20 mouse cellular contexts compared by ENCODE assay signal in genomic region chr10:52577383-52577782, GRCm38 (mm10).
DNase-seq lines count a peak whose midpoint lies in the region; ATAC-seq and TF ChIP-seq lines count a peak whose summit lies in the region.
"Had no signal": no experiment of that assay in that cellular context is flagged by ENCODE, and none has a peak within 500 bp of the region (broad histone marks: within the 10 kb centered on the region; RNA-seq: fewer than 3 reads in every experiment).

No protein-coding gene starts in this region.

- no peak for TF ChIP-seq CTCF in brain, embryonic 14.5 days (IDR thresholded peaks at IDR 0.05; ENCODE audit: borderline replicate concordance, extremely low read depth, insufficient read depth, insufficient read length)

- no peaks in the 10 kb centered on the region for H3K27me3 ChIP-seq in forebrain, embryonic 12.5 days
- no peaks in the 10 kb centered on the region for H3K27me3 ChIP-seq in hindbrain, embryonic 13.5 days
- no peaks in the 10 kb centered on the region for H3K27me3 ChIP-seq in midbrain, embryonic 14.5 days (ENCODE audit: control insufficient read depth, insufficient read depth, low read length)
- H3K27me3 ChIP-seq: embryonic facial prominence, embryonic 15.5 days; heart, embryonic 15.5 days; neural tube, embryonic 12.5 days had no signal

- intact Hi-C loops in heart, postnatal 36 days (cut with DNase I): no loop called here

- ATAC-seq in forebrain, embryonic 12.5 days (ENCODE audit: low FRiP score): peak; percentile 59; the same call in 1 of the 2 replicates
- ATAC-seq in hindbrain, embryonic 13.5 days (ENCODE audit: low FRiP score): peak; percentile 28; the same call in 1 of the 2 replicates
- ATAC-seq in midbrain, embryonic 14.5 days (ENCODE audit: low FRiP score, low TSS enrichment): peak; percentile 32
- ATAC-seq: intestine, embryonic 16.5 days had no signal

- H3K4me2 ChIP-seq in forebrain, embryonic 12.5 days: no peak overlapping the region
- H3K4me2 ChIP-seq in hindbrain, embryonic 13.5 days: no peak overlapping the region
- 0 out of 2 replicates have a peak overlapping the region, but pooled peaks have one; percentile 11 for H3K4me2 ChIP-seq in midbrain, embryonic 14.5 days (ENCODE audit: low read length)
- H3K4me2 ChIP-seq: embryonic facial prominence, embryonic 15.5 days; heart, embryonic 15.5 days; neural tube, embryonic 12.5 days had no signal

- H3K9ac ChIP-seq in forebrain, embryonic 12.5 days: no peak overlapping the region
- no peak overlapping the region for H3K9ac ChIP-seq in hindbrain, embryonic 13.5 days
- H3K9ac ChIP-seq in midbrain, embryonic 14.5 days (replicated peaks; ENCODE audit: low read length): no peak overlapping the region
- H3K9ac ChIP-seq: embryonic facial prominence, embryonic 15.5 days; heart, embryonic 15.5 days; neural tube, embryonic 12.5 days had no signal

- no peak for TF ChIP-seq POLR2A in brain, embryonic 14.5 days (IDR thresholded peaks at IDR 0.05; ENCODE audit: borderline replicate concordance, extremely low read depth, insufficient read depth, insufficient read length, poor library complexity, severe bottlenecking)

- H3K36me3 ChIP-seq in forebrain, embryonic 12.5 days (replicated peaks): no peaks in the 10 kb centered on the region
- H3K36me3 ChIP-seq in hindbrain, embryonic 13.5 days: no peaks in the 10 kb centered on the region
- no peaks in the 10 kb centered on the region for H3K36me3 ChIP-seq in midbrain, embryonic 14.5 days (ENCODE audit: control insufficient read depth, insufficient read depth, low read length)
- H3K36me3 ChIP-seq: embryonic facial prominence, embryonic 15.5 days; heart, embryonic 15.5 days; neural tube, embryonic 12.5 days had no signal

- peak overlapping the region; percentile 56 for H3K27ac ChIP-seq in forebrain, embryonic 12.5 days
- H3K27ac ChIP-seq in hindbrain, embryonic 13.5 days: peak overlapping the region; percentile 53; the same call in 1 of the 2 replicates
- no peak overlapping the region for H3K27ac ChIP-seq in midbrain, embryonic 14.5 days (replicated peaks; ENCODE audit: low read depth, low read length)
- H3K27ac ChIP-seq: embryonic facial prominence, embryonic 15.5 days; heart, embryonic 15.5 days; layer of hippocampus, adult 2 months; neural tube, embryonic 12.5 days had no signal

- no peak overlapping the region for H3K4me3 ChIP-seq in forebrain, embryonic 12.5 days (replicated peaks)
- no peak overlapping the region for H3K4me3 ChIP-seq in hindbrain, embryonic 13.5 days
- no peak overlapping the region for H3K4me3 ChIP-seq in midbrain, embryonic 14.5 days (replicated peaks; ENCODE audit: low read depth, low read length)
- H3K4me3 ChIP-seq: embryonic facial prominence, embryonic 15.5 days; heart, embryonic 15.5 days; layer of hippocampus, adult 2 months; neural tube, embryonic 12.5 days had no signal

- DNase-seq in brain, embryonic 14.5 days (ENCODE audit: low read depth): peak; percentile 46
- DNase-seq in midbrain, embryonic 14.5 days: peak; percentile 35
- DNase-seq in gastrocnemius, postnatal 10 days: no peak
- DNase-seq in embryo, embryonic 10 days (ENCODE audit: low spot score): no peak
- DNase-seq in heart, postnatal 36 days: no peak
- DNase-seq in frontal cortex, postnatal 36 days (ENCODE audit: low spot score in 2 of 2): no peak
- DNase-seq: adrenal gland, adult 2 months; cerebellum, adult 2 months; heart, postnatal 4 days; kidney, postnatal 25 days; lung, adult 18-20 months; lung, postnatal 14 days; thymus, postnatal 14 days had no signal

- H3K9me3 ChIP-seq in forebrain, embryonic 12.5 days: no peaks in the 10 kb centered on the region
- H3K9me3 ChIP-seq in hindbrain, embryonic 13.5 days: no peaks in the 10 kb centered on the region
- no peaks in the 10 kb centered on the region for H3K9me3 ChIP-seq in midbrain, embryonic 14.5 days (ENCODE audit: control insufficient read depth, low read length)
- H3K9me3 ChIP-seq: embryonic facial prominence, embryonic 15.5 days; heart, embryonic 15.5 days; neural tube, embryonic 12.5 days had no signal

- peaks cover 16% of the 10 kb centered on the region for H3K4me1 ChIP-seq in forebrain, embryonic 12.5 days
- H3K4me1 ChIP-seq in hindbrain, embryonic 13.5 days (replicated peaks): peaks cover 12% of the 10 kb centered on the region
- peaks cover 7% of the 10 kb centered on the region; the same call in 1 of the 2 replicates for H3K4me1 ChIP-seq in midbrain, embryonic 14.5 days (ENCODE audit: control insufficient read depth, insufficient read depth, low read length)
- H3K4me1 ChIP-seq: embryonic facial prominence, embryonic 15.5 days; heart, embryonic 15.5 days; neural tube, embryonic 12.5 days had no signal

- 43% methylated on average over 6 of the region's 6 CpGs for WGBS in forebrain, embryonic 12.5 days
- WGBS in hindbrain, embryonic 13.5 days: 33% methylated on average over 6 of the region's 6 CpGs
- 23% methylated on average over 6 of the region's 6 CpGs for WGBS in midbrain, embryonic 14.5 days

Comparison
In these comparisons a context has a peak if more than half of its experiments do, and no peak if none do; other contexts are left out.
1. DNase-seq: peak in brain, embryonic 14.5 days (single experiment) and midbrain, embryonic 14.5 days (single experiment); none in gastrocnemius, postnatal 10 days (single experiment), embryo, embryonic 10 days (single experiment), heart, postnatal 36 days (0 of 2) and frontal cortex, postnatal 36 days (0 of 2).
2. Peak in every context shown above with its lines, with median percentiles within 50 percentile points of each other: ATAC-seq.